32 mouse cellular contexts compared by ENCODE assay signal in the genomic region with DNA sequence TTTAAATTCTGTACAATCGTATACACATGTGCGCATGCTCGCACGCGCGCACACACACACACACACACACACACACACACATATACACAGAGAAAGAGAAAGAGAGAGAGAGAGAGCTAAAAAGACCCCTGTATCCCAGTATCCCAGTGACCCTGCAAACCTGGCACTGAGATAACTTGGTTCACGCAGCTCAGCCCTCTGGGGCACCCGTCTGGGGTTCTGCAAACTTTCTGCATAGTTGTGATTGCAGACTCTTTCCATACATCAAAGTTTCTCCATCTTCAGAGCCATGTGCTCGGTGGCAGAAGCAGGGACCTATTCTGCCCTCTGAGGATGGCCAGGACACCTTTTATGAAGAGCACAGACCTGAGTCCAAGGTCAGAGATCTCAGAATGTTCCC.
"Had no signal": no experiment of that assay in that cellular context is flagged by ENCODE, and none has a peak within 500 bp of the region (broad histone marks: within the 10 kb centered on the region; RNA-seq: fewer than 3 reads in every experiment).

No protein-coding gene starts in this region.

- H3K9me3 ChIP-seq: heart, embryonic 10.5 days; heart, embryonic 15.5 days; hindbrain, embryonic 12.5 days; hindbrain, embryonic 13.5 days; hindbrain, embryonic 15.5 days; intestine, embryonic 15.5 days; kidney, embryonic 15.5 days had no signal

- H3K27me3 ChIP-seq: heart, embryonic 12.5 days; heart, embryonic 13.5 days; heart, embryonic 15.5 days; hindbrain, embryonic 12.5 days; hindbrain, embryonic 13.5 days; hindbrain, embryonic 15.5 days; intestine, embryonic 15.5 days; kidney, embryonic 15.5 days had no signal

- ATAC-seq: hindbrain, embryonic 16.5 days; hindbrain, postnatal 0 days; inflammation-experienced regulatory T-cells, adult 6 months; intestine, postnatal 0 days had no signal

- H3K9ac ChIP-seq: hindbrain, embryonic 12.5 days; hindbrain, embryonic 13.5 days; hindbrain, embryonic 14.5 days; hindbrain, embryonic 15.5 days; intestine, embryonic 15.5 days; kidney, embryonic 15.5 days had no signal

- H3K4me3 ChIP-seq: heart, embryonic 10.5 days; heart, embryonic 12.5 days; heart, embryonic 13.5 days; heart, embryonic 15.5 days; hindbrain, embryonic 10.5 days; hindbrain, embryonic 12.5 days; hindbrain, embryonic 13.5 days; hindbrain, embryonic 15.5 days; intestine, embryonic 15.5 days; kidney, embryonic 15.5 days; layer of hippocampus, adult 2 months had no signal

- H3K36me3 ChIP-seq: heart, embryonic 15.5 days; intestine, embryonic 15.5 days; kidney, embryonic 15.5 days had no signal

- H3K4me2 ChIP-seq: hindbrain, embryonic 12.5 days; hindbrain, embryonic 13.5 days; hindbrain, embryonic 14.5 days; hindbrain, embryonic 15.5 days; intestine, embryonic 15.5 days; kidney, embryonic 15.5 days had no signal

- DNase-seq: heart, postnatal 14 days; heart, postnatal 36 days; heart, postnatal 4 days; kidney, adult 11 months; kidney, adult 18-20 months; kidney, adult 2 months; kidney, adult 8-10 months; kidney, adult 9 months; kidney, postnatal 10 days; kidney, postnatal 14 days; kidney, postnatal 25 days; kidney, postnatal 36 days; kidney, postnatal 4 days; layer of hippocampus, adult 9-11 months; layer of hippocampus, postnatal 36 days had no signal

- H3K27ac ChIP-seq: heart, embryonic 10.5 days; heart, embryonic 13.5 days; hindbrain, embryonic 10.5 days; hindbrain, embryonic 12.5 days; hindbrain, embryonic 13.5 days; hindbrain, embryonic 14.5 days; hindbrain, embryonic 15.5 days; hindbrain, postnatal 0 days; intestine, embryonic 15.5 days; kidney, embryonic 15.5 days; kidney, postnatal 0 days; layer of hippocampus, adult 2 months had no signal
